Mouse (Mus musculus) erythroblast, embryonic 14.5 days (primary cell): ENCODE results near the gene Nhs.

Source experiments
- GATA1 ChIP-seq: IDR thresholded peaks from 2 replicates; pipeline ENCODE4 v1.6.1; 2012; ENCODE audit warnings: low read length, inconsistent platforms, mixed read lengths
- TAL1 ChIP-seq: IDR thresholded peaks from 3 replicates; pipeline ENCODE4 v1.6.1; 2012; ENCODE audit warnings: low read length, inconsistent platforms, mixed read lengths

DNA sequence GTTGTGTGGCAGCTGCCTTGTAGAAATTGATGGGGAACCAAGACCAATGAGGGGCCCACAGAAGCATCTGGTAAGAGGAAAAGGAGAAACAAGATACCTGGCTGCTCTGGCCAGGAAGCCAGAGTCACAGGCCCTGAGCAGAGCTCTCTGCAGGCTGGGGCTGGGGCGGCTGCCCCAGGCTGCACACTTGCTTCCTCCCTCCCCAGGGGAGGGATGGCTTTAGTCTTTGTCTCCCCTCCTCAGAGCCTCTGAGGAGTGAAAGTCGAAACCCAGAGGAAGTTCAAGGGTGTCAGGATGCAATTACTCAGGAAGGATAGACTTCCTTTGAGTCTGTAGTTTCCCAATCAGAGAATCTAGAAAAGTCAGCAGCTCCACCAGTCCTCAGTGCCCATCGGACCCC lies 186.0 kb downstream of the Nhs start:
- TF ChIP-seq GATA1 (no peak), TAL1 (no peak)
